Mouse (Mus musculus) mouse trophoblast stem cell (cell line): ENCODE measurements around the gene Dock8.

Experiments used
- in situ Hi-C, 2 experiments: fragments of 300-500 bp; cut with MseI, MboI; formaldehyde crosslinking; loops; 2 replicates in 1 of 2; 3 replicates in 1 of 2; pipeline ENCODE4 v1.15.1; 2025

Dock8 gene

GRCm38 (mm10) chr19:24999201-24999886, at the start of gene Dock8:
Dock8 (plus strand) TSS chr19:24999534.
- in situ Hi-C loops: no loop called here

DNA sequence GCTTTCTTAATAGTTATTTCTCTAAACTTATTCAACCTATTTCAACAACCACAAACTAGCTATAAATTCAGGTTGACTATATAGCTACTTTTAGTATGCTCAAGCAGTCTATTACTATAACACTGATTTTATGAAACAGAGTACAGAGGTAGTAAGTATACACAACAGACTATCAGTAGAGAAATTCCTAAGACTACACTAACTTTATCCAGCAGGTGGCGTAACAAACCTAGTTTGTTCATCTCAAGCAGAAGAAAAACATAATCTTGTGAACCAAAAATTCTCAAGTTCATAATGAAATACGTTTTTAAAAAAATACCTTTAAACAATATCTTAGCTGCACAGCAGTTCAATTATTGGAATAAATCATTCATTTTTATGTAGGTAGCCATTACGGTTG, 40.8 kb upstream of the Dock8 start:
- in situ Hi-C loops: loop anchor here in 1 of 2 experiments (25.0 kb wide), 1 partner anchor 354 kb away; no protein-coding TSS in a partner anchor

DNA sequence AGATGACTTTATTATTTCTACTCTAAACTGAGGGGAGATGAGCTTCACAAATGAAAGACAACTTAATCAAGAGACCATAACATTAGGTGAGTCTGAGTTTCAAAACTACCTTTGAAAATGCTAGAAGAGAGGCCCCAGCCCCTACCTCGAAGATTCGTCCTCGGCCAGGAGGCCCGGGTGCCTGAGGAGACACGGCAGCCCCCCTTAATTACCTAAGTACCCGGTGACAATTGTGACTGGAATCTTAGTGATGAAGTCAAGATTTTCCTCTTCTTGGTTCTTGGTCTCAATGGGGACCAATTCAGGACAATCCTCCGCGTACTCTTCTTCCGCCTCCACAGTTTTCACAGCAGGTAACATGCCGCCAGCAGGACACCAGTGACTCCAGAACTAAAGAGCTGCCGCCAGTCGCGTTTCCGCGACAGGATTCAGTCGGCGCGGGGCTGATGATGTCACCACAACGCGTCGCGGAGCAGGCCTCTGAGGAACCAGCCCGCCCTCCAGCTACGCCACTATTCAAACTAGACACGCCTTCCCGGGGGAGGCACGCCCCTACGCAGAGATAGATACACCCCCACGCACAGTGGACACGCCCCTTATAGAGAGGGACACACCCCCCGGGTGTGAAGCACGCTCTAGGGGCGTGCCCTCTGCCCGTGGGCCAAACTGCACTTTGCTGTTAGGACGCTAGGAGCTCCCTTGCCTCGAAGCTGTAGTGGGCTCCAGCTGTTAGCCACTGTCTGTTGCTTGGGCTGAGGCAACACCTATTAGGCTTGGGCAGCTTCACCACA, 38.0 kb upstream of the Dock8 start, which contains the start of gene Cbwd1:
TSS of gene Cbwd1 (minus strand) at position 439 of the 791 bp plus-strand sequence.
- in situ Hi-C loops: loop anchor here in 1 of 2 experiments (25.0 kb wide), 1 partner anchor 351 kb away; no protein-coding TSS in a partner anchor

DNA sequence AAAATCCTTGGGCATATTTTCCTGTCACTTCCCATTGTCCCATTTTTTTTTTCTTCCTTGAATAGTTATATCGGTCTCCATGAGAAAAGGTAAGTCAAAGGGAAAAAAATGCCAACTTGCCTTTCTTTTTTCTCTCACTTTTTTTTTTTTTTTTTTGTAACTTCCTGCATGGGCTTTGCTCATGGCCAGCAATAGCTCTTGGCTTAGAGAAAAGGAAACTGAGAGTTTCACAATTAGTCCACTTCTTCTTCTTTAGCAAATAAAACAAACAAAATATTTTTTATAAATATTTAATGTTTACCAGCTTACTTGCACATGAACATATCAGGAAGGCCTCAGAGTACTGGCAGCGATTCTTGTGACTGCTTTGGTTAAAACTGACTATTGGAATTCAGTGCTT, 33.1 kb upstream of the Dock8 start:
- in situ Hi-C loops: loop anchor here in 1 of 2 experiments (25.0 kb wide), 1 partner anchor 346 kb away; no protein-coding TSS in a partner anchor

DNA sequence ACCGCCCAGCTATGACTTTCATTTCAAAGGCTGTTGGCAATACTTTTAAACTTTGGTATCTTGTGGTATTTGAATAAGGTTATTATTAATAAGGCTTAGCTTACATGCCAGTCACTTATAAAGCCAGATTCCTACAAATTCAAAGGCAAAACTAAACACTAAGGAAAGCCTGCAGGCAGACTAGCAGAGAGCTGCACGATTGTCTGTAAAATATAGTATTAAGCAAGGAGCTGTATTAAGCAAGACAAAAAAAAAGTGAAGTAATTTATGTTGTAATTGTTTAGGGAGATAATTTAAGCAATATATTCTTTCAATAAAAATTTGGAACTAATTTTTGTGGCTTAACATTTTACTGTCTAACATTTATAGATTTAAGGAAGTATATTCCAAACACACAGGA, 32.4 kb upstream of the Dock8 start:
- in situ Hi-C loops: loop anchor here in 1 of 2 experiments (25.0 kb wide), 1 partner anchor 345 kb away; no protein-coding TSS in a partner anchor

GRCm38 (mm10) chr19:24971307-24971706, 28.0 kb upstream of the Dock8 start:
- in situ Hi-C loops: loop anchor here in 1 of 2 experiments (25.0 kb wide), 1 partner anchor 341 kb away; no protein-coding TSS in a partner anchor

GRCm38 (mm10) chr19:24972701-24973390, 26.5 kb upstream of the Dock8 start:
- in situ Hi-C loops: loop anchor here in 1 of 2 experiments (25.0 kb wide), 1 partner anchor 339 kb away; no protein-coding TSS in a partner anchor

DNA sequence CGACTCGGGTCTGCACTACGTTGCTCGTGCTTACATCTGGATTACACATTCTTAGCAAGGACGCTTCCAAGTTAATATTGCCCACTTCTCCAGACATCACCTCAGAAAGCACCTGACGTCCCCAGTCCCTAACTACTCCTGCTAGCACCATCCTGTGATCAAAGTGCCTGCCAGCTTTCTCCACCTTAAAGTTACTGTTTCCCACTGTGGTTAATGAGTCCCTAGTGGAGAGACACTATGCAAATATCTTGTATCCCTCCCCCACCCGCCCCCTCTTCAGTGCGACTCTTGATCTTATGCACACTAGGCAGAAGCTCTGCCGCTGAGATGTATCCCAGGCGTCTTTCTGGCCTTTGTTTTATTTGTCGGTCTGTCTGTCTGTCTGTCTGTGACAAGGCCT, 21.3 kb upstream of the Dock8 start:
- in situ Hi-C loops: no loop called here

- in situ Hi-C loops: no loop called here
These were observed 20.2 kb upstream of the Dock8 start for GRCm38 (mm10) chr19:24978852-24979842.

DNA sequence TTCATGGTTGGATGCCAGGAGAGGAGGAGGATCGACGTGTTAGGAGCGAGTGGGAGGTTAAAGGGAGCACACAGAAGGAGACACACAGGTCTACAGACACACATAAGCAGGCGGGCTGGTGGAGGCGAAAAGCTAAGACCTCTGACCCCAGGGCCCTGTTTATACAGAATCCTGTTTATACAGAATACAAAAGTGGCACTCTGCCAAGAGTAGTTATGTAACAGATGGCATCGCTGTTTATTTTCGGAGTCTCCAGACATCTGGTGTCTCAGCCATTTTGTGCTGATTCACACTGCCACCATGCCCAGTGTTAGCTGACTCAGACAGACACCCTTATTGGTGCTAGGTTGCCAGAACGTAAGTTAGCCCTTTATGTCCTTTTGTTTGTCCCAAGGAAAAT, 18.0 kb upstream of the Dock8 start:
- in situ Hi-C loops: no loop called here

DNA sequence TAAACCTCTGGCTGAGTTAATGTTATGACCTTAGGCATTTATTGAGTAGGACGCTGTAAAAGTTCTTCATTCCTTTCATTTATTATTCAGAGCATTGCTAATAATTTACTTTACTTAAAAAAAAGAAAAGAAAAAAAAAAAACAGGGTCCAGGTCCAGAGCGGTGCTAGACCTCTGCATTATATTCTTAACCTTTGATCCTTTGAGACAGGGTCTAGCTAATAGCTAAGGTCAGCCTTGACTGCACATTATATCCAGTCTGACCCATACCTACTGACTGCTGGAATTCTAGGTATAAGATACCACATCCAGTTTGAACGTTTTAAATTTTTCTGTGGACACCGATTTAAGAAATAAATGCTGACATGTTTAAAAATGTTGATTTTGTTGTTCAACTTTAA, 16.3 kb upstream of the Dock8 start:
- in situ Hi-C loops: no loop called here

GRCm38 (mm10) chr19:24983857-24984498, 15.4 kb upstream of the Dock8 start:
- in situ Hi-C loops: no loop called here

DNA sequence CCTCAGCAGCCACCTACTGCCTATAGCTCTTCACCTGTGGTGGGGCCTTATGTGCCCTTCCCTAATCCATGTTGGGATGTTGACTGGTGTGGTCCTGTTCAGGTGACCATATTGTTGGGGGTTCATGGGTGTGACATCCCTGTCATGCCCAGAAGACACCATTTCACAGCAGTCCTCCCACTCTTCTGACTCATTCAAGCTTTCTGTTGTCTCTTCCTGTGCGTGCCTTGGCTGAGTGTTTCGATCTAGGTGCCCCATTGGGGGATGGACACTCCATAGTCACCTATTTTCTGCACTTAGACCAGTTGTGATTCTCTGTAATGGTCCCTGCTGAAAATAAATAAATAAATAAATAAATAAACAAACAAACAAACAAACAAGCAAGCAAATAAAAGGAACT, 14.3 kb upstream of the Dock8 start:
- in situ Hi-C loops: no loop called here

- in situ Hi-C loops: no loop called here
These were observed 12.0 kb upstream of the Dock8 start for GRCm38 (mm10) chr19:24987355-24987754.

- in situ Hi-C loops: no loop called here
These were observed 10.5 kb upstream of the Dock8 start for GRCm38 (mm10) chr19:24988831-24989230.

- in situ Hi-C loops: no loop called here
These were observed 9.1 kb upstream of the Dock8 start for GRCm38 (mm10) chr19:24990138-24990822.

- in situ Hi-C loops: no loop called here
These were observed 5.8 kb upstream of the Dock8 start for GRCm38 (mm10) chr19:24993526-24993925.

DNA sequence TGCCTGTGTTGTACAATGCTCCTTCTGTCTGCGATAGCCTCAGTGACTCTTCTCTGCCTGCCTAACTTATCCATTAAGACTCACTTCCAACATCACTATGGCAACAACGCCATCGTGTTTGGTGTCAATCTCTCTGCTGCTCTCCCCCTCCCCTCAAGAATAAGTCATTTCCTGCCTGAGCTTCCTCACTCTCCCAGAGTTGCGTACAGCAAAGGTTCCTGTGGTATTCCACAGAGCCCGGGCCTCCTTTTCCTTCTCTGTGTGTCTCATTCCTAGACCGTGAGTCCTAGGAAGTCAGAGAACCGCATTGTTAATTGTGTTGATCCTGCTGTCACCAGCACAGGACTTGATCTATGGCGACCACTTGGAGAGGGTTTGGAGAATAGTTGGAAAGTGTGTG, 4.4 kb upstream of the Dock8 start:
- in situ Hi-C loops: no loop called here
